9 mouse cellular contexts compared by ENCODE assay signal in the genomic region with DNA sequence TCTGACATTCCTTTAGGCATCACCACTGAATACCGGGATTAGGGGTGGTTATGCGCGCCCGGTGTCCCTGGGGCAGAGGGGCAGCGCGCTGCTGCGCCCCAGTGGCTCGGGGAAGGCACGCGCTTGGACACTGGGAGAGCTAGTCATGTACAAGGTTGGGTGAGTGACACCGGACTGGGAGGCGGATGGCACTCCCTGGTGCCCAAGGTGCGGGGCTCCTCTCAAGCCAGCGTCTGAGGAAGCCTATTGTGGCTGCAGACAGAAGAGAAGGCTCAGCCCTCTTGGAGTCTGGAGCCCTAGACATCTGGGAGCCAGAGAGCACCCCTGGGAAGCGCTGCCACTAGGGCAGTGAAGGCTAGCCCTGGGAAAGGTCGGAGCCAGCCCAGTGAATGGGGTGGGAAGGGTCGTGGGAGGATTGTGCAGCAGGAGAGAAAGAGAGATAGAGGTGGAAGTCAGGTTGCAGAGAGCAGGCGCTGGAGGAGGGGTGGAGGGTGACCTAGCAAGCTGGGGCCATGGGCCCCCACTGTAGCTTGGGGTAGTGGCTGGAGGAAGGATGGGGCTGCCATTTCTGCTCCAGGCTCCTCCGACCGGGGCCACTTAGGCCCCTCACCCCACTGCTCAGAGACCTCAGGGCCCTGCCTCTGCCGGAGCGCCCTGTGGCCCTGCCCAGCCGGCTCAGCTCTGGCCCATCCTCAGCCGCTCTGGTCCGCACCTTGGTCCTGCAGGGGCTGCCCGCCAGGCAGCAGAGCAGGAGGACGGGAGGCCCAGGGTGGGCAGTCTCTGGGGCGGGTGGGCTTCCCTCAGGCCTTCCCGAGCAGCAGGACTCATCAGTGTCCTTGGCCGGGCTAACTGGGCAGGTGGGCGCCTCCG. TPM values are rescaled to one million over a fixed set of nuclear protein-coding genes. Genes with fewer than 3 reads are reported as not detected.
A peak's percentile ranks its signal among the peaks of the same experiment; 100 is the strongest.
DNase-seq lines count a peak whose midpoint lies in the region; ATAC-seq lines count a peak whose summit lies in the region.
"Had no signal": no experiment of that assay in that cellular context is flagged by ENCODE, and none has a peak within 500 bp of the region (broad histone marks: within the 10 kb centered on the region; RNA-seq: fewer than 3 reads in every experiment).

No protein-coding gene starts in this region.

- peaks cover 100% of the 10 kb centered on the region for H3K27me3 ChIP-seq in embryonic facial prominence, embryonic 10.5 days (replicated peaks; ENCODE audit: low read depth, poor library complexity, severe bottlenecking)
- peaks cover 68% of the 10 kb centered on the region for H3K27me3 ChIP-seq in intestine, embryonic 14.5 days (replicated peaks; ENCODE audit: control insufficient read depth, insufficient read depth, low read length)
- peaks cover 81% of the 10 kb centered on the region for H3K27me3 ChIP-seq in midbrain, embryonic 15.5 days (replicated peaks)

- H3K27ac ChIP-seq in embryonic facial prominence, embryonic 10.5 days (replicated peaks) = no peak overlapping the region
- H3K27ac ChIP-seq in intestine, embryonic 14.5 days (ENCODE audit: low read depth) = no peak overlapping the region
- H3K27ac ChIP-seq in midbrain, embryonic 15.5 days = no peak overlapping the region
- H3K27ac ChIP-seq: macrophage had no signal

- H3K36me3 ChIP-seq in embryonic facial prominence, embryonic 10.5 days (replicated peaks) = peaks cover 3% of the 10 kb centered on the region
- no peaks in the 10 kb centered on the region for H3K36me3 ChIP-seq in intestine, embryonic 14.5 days (ENCODE audit: control insufficient read depth, insufficient read depth, low read length)
- peaks cover 13% of the 10 kb centered on the region; the same call in 1 of the 2 replicates for H3K36me3 ChIP-seq in midbrain, embryonic 15.5 days (replicated peaks)

- H3K9me3 ChIP-seq in embryonic facial prominence, embryonic 10.5 days = no peaks in the 10 kb centered on the region
- no peaks in the 10 kb centered on the region for H3K9me3 ChIP-seq in intestine, embryonic 14.5 days (ENCODE audit: control insufficient read depth, low read length)
- no peaks in the 10 kb centered on the region for H3K9me3 ChIP-seq in midbrain, embryonic 15.5 days

- no peak for ATAC-seq in intestine, embryonic 14.5 days (replicated peaks; ENCODE audit: low FRiP score, low TSS enrichment, low read depth)
- ATAC-seq in midbrain, embryonic 15.5 days (replicated peaks) = peak; percentile 10
- ATAC-seq in granulocyte monocyte progenitor cell, adult 5-6 weeks (replicated peaks; ENCODE audit: poor library complexity, severe bottlenecking) = no peak
- no peak for ATAC-seq in monocyte, adult 5-6 weeks (replicated peaks; ENCODE audit: insufficient number of reproducible peaks, low FRiP score, low TSS enrichment, poor library complexity, severe bottlenecking)

- H3K4me2 ChIP-seq in intestine, embryonic 14.5 days (ENCODE audit: low read length) = peak overlapping the region; percentile 40; the same call in 1 of the 2 replicates
- H3K4me2 ChIP-seq in midbrain, embryonic 15.5 days = peak overlapping the region; percentile 53

- DNase-seq in heart, adult 18-20 months = peak; percentile 29 to 55
- DNase-seq in heart, adult 11 months = no peak
- DNase-seq in embryonic facial prominence, embryonic 10.5 days (ENCODE audit: low spot score) = no peak
- peak; percentile 55 for DNase-seq in intestine, embryonic 14.5 days (ENCODE audit: low spot score)
- DNase-seq in layer of hippocampus, adult 9-11 months = no peak

- peaks cover 35% of the 10 kb centered on the region for H3K4me1 ChIP-seq in embryonic facial prominence, embryonic 10.5 days
- H3K4me1 ChIP-seq in intestine, embryonic 14.5 days (replicated peaks; ENCODE audit: control insufficient read depth, insufficient read depth, low read length) = peaks cover 9% of the 10 kb centered on the region; the same call in 1 of the 2 replicates
- H3K4me1 ChIP-seq in midbrain, embryonic 15.5 days = peaks cover 35% of the 10 kb centered on the region

- H3K4me3 ChIP-seq in embryonic facial prominence, embryonic 10.5 days = peak overlapping the region; percentile 47
- H3K4me3 ChIP-seq in intestine, embryonic 14.5 days (ENCODE audit: low read depth, low read length) = peak overlapping the region; percentile 23; the same call in 1 of the 2 replicates
- peak overlapping the region; percentile 27 for H3K4me3 ChIP-seq in midbrain, embryonic 15.5 days

- no peak overlapping the region for H3K9ac ChIP-seq in intestine, embryonic 14.5 days (ENCODE audit: low read length)
- H3K9ac ChIP-seq in midbrain, embryonic 15.5 days = peak overlapping the region; percentile 16; the same call in 1 of the 2 replicates

- 5% methylated on average over 32 of the region's 32 CpGs for WGBS in embryonic facial prominence, embryonic 10.5 days
- WGBS in intestine, embryonic 14.5 days = 9% methylated on average over 32 of the region's 32 CpGs
- WGBS in midbrain, embryonic 15.5 days = 6% methylated on average over 32 of the region's 32 CpGs

RNA-seq across cellular contexts. Expression of a gene that starts 1.7 kb away (rescaled TPM):
- total RNA-seq in heart, adult 18-20 months (2021) = under 1 TPM in 1 of 2 experiments, not detected in 1; 0.23 TPM
- polyA plus RNA-seq in embryonic facial prominence, embryonic 10.5 days (2016; fragmentation: Nextera tagmentation; extraction: Ambion mirVana) = not detected in 2 replicates
- not detected in 2 replicates for polyA plus RNA-seq in intestine, embryonic 14.5 days (2014; fragmentation: Nextera tagmentation; extraction: Ambion mirVana)
- polyA plus RNA-seq in midbrain, embryonic 15.5 days (2015; fragmentation: Nextera tagmentation; extraction: Ambion mirVana) = 0.14 and 0.23 TPM in 2 replicates
- not detected in 2 replicates for total RNA-seq in granulocyte monocyte progenitor cell, adult 5-6 weeks (2014; fragmentation: Nextera tagmentation)
- total RNA-seq in granulocyte monocyte progenitor cell, adult 5-6 weeks (2017) = not detected in 2 replicates
- total RNA-seq in monocyte, adult 5-6 weeks (2017) = not detected in 3 replicates
- polyA plus RNA-seq: macrophage had no signal

RNA-seq across cellular contexts. Expression of a gene that starts 3.5 kb away (rescaled TPM):
- total RNA-seq in heart, adult 18-20 months (2021) = not detected
- polyA plus RNA-seq in embryonic facial prominence, embryonic 10.5 days (2016; fragmentation: Nextera tagmentation; extraction: Ambion mirVana) = not detected in 2 replicates
- polyA plus RNA-seq in intestine, embryonic 14.5 days (2014; fragmentation: Nextera tagmentation; extraction: Ambion mirVana) = not detected in 2 replicates
- not detected in 2 replicates for polyA plus RNA-seq in midbrain, embryonic 15.5 days (2015; fragmentation: Nextera tagmentation; extraction: Ambion mirVana)
- not detected in 2 replicates for total RNA-seq in granulocyte monocyte progenitor cell, adult 5-6 weeks (2014; fragmentation: Nextera tagmentation)
- not detected in 2 replicates for total RNA-seq in granulocyte monocyte progenitor cell, adult 5-6 weeks (2017)
- total RNA-seq in monocyte, adult 5-6 weeks (2017) = not detected in 3 replicates
- polyA plus RNA-seq: macrophage had no signal

RNA-seq across cellular contexts. Expression of a gene that starts 19.1 kb away (rescaled TPM):
- 10 to 100 TPM; 35.3 to 38.8 TPM for total RNA-seq in heart, adult 18-20 months (2021)
- polyA plus RNA-seq in embryonic facial prominence, embryonic 10.5 days (2016; fragmentation: Nextera tagmentation; extraction: Ambion mirVana) = 147 and 151 TPM in 2 replicates
- polyA plus RNA-seq in intestine, embryonic 14.5 days (2014; fragmentation: Nextera tagmentation; extraction: Ambion mirVana) = 100 and 110 TPM in 2 replicates
- 153 and 157 TPM in 2 replicates for polyA plus RNA-seq in midbrain, embryonic 15.5 days (2015; fragmentation: Nextera tagmentation; extraction: Ambion mirVana)
- total RNA-seq in granulocyte monocyte progenitor cell, adult 5-6 weeks (2014; fragmentation: Nextera tagmentation) = 34.7 and 46.0 TPM in 2 replicates
- total RNA-seq in granulocyte monocyte progenitor cell, adult 5-6 weeks (2017) = 17.8 and 35.7 TPM in 2 replicates
- total RNA-seq in monocyte, adult 5-6 weeks (2017) = 42.6 to 64.9 TPM (median 43.8 TPM) in 3 replicates

RNA-seq across cellular contexts. Expression of a gene that starts 19.2 kb away (rescaled TPM):
- 10 to 100 TPM; 38.2 to 42.6 TPM for total RNA-seq in heart, adult 18-20 months (2021)
- 228 and 238 TPM in 2 replicates for polyA plus RNA-seq in embryonic facial prominence, embryonic 10.5 days (2016; fragmentation: Nextera tagmentation; extraction: Ambion mirVana)
- 229 and 240 TPM in 2 replicates for polyA plus RNA-seq in intestine, embryonic 14.5 days (2014; fragmentation: Nextera tagmentation; extraction: Ambion mirVana)
- 186 and 197 TPM in 2 replicates for polyA plus RNA-seq in midbrain, embryonic 15.5 days (2015; fragmentation: Nextera tagmentation; extraction: Ambion mirVana)
- total RNA-seq in granulocyte monocyte progenitor cell, adult 5-6 weeks (2014; fragmentation: Nextera tagmentation) = 120 TPM in 2 replicates
- 52.7 and 84.1 TPM in 2 replicates for total RNA-seq in granulocyte monocyte progenitor cell, adult 5-6 weeks (2017)
- 31.8 to 50.4 TPM (median 32.4 TPM) in 3 replicates for total RNA-seq in monocyte, adult 5-6 weeks (2017)

RNA-seq across cellular contexts. Expression of a gene that starts 27.6 kb away (rescaled TPM):
- not detected for total RNA-seq in heart, adult 18-20 months (2021)
- 0.89 and 1.4 TPM in 2 replicates for polyA plus RNA-seq in embryonic facial prominence, embryonic 10.5 days (2016; fragmentation: Nextera tagmentation; extraction: Ambion mirVana)
- polyA plus RNA-seq in intestine, embryonic 14.5 days (2014; fragmentation: Nextera tagmentation; extraction: Ambion mirVana) = 2.1 and 2.4 TPM in 2 replicates
- 49.1 and 51.5 TPM in 2 replicates for polyA plus RNA-seq in midbrain, embryonic 15.5 days (2015; fragmentation: Nextera tagmentation; extraction: Ambion mirVana)
- not detected in 2 replicates for total RNA-seq in granulocyte monocyte progenitor cell, adult 5-6 weeks (2014; fragmentation: Nextera tagmentation)
- not detected in 2 replicates for total RNA-seq in granulocyte monocyte progenitor cell, adult 5-6 weeks (2017)
- total RNA-seq in monocyte, adult 5-6 weeks (2017) = 0.49 TPM in 1 of 3 replicates, not detected in the others
- polyA plus RNA-seq: macrophage had no signal

Comparison
In these comparisons a context has a peak if more than half of its experiments do, and no peak if none do; other contexts are left out.
1. DNase-seq: peak in heart, adult 18-20 months (2 of 2) and intestine, embryonic 14.5 days (single experiment); none in heart, adult 11 months (single experiment), embryonic facial prominence, embryonic 10.5 days (single experiment) and layer of hippocampus, adult 9-11 months (single experiment).
2. Peak in every context shown above with its lines, with median percentiles within 50 percentile points of each other: H3K4me3 ChIP-seq.